Mouse (Mus musculus) ovary, adult 10 weeks (tissue): ENCODE results near the gene Mpl. TPM values are rescaled to one million over a fixed set of nuclear protein-coding genes. Genes with fewer than 3 reads are reported as not detected.

Experiments
- polyA plus RNA-seq: library from polyadenylated mRNA; stranded (reverse); fragments of 350-450 nt; fragmentation: Illumina TruSeq; extraction: RNeasy Lipid Tissue Mini Kit (QIAGEN cat#74804); gene quantifications from one replicate; pipeline ENCODE4 v1.2.3, GENCODE M21; 2014

The Mpl gene
- polyA plus RNA-seq: not detected

GRCm38 (mm10) chr4:118457345-118457975 lies at the start of gene Mpl:
TSS of gene Mpl (minus strand) at chr4:118457513.

GRCm38 (mm10) chr4:118489717-118490132 lies 32.4 kb upstream of the Mpl start, which contains the start of gene Tie1:
TSS of gene Tie1 (minus strand) at chr4:118490061.

DNA sequence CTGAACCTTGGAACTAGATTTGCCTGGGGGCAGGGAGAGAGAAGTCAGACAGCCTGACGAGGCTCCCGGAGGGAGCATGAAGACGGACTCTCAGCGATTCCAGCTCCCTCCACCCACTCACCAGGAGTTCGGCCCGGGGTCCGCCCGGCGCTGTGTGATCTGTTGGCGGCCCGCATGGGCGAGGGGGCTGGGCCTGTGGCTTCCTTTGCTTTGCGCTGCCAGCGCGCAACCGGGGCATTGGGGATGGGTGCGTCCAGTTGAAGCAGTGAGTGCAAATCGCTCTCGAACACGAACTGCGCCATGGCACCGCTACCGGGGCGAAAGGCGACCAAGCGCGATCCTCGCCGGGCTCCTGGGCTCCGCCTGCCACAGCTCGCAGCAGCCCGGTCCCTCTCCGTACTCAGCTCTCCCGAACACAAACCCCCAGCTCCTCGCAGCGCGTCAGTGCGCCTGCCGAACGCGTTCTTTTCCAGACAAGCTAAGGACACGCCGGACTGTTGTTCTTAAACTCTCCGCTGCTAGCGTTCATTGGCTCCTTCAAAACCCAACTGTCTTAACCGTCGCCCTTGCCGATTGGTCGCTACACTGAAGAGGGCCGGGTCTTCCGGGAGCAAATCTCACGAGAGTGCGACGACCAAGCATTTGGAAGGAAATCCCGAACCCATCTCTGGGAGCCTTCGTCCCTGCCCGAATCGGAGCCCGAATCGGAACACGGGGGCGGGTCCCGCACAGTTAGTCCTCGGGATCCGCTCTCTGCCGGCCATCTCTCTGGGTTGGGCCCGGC lies 20.3 kb downstream of the Mpl start, which contains the start of gene Cdc20:
Gene Cdc20, minus strand, starts transcription at position 533 of the 784 bp plus-strand sequence.

GRCm38 (mm10) chr4:118427768-118428451 lies 29.4 kb downstream of the Mpl start, which contains the start of gene Elovl1:
TSS of gene Elovl1 (plus strand) at chr4:118428093.

GRCm38 (mm10) chr4:118409142-118409900 lies 48.0 kb downstream of the Mpl start, which contains the start of the genes Szt2 and Med8:
TSS of gene Szt2 (minus strand) at chr4:118409273.
TSS of gene Med8 (plus strand) at chr4:118409337.

Other genes with a start within 250 kb of the Mpl start
- gene Ptprf, start 166.1 kb downstream of the Mpl start, polyA plus RNA-seq: 2.6 TPM
- 0.88 TPM for gene Szt2, start 48.2 kb downstream of the Mpl start, polyA plus RNA-seq
- gene Med8, start 48.2 kb downstream of the Mpl start, polyA plus RNA-seq: 32.3 TPM
- gene Elovl1, start 29.4 kb downstream of the Mpl start, polyA plus RNA-seq: 27.4 TPM
- 4.8 TPM for gene Cdc20, start 20.2 kb downstream of the Mpl start, polyA plus RNA-seq
- gene Tie1, start 32.5 kb upstream of the Mpl start, polyA plus RNA-seq: 1.1 TPM
- 0.88 TPM for gene 2610528J11Rik, start 69.5 kb upstream of the Mpl start, polyA plus RNA-seq
- gene Tmem125, start 86.5 kb upstream of the Mpl start, polyA plus RNA-seq: 0.66 TPM
- 2.1 TPM for gene Cfap57, start 163.3 kb upstream of the Mpl start, polyA plus RNA-seq
- 19.5 TPM for gene Ebna1bp2, start 163.3 kb upstream of the Mpl start, polyA plus RNA-seq
- gene Olfr62, start 201.4 kb upstream of the Mpl start, polyA plus RNA-seq: not detected
- gene Olfr1342, start 235.2 kb upstream of the Mpl start, polyA plus RNA-seq: not detected
- not detected for gene Olfr1341, start 246.0 kb upstream of the Mpl start, polyA plus RNA-seq